8 mouse cellular contexts compared by ENCODE assay signal in genomic region chrX:101273875-101274738, GRCm38 (mm10). TPM values are rescaled to one million over a fixed set of nuclear protein-coding genes. Genes with fewer than 3 reads are reported as not detected.
A peak's percentile ranks its signal among the peaks of the same experiment; 100 is the strongest.
DNase-seq lines count a peak whose midpoint lies in the region; ATAC-seq and TF ChIP-seq lines count a peak whose summit lies in the region.

TSS of gene Med12 (plus strand) at chrX:101274030.

- H3K4me2 ChIP-seq in forebrain, embryonic 15.5 days (replicated peaks) = peak within 1 kb of the TSS; percentile 50

- peak within 1 kb of the TSS; percentile 53 for H3K27ac ChIP-seq in forebrain, embryonic 15.5 days (replicated peaks)

- no peak for TF ChIP-seq CTCF in lung, adult 2 months (IDR thresholded peaks at IDR 0.05; ENCODE audit: insufficient read depth, low read length)

- intact Hi-C loops in heart, postnatal 25 days (cut with DNase I) = loop anchor here (2.0 to 10.0 kb wide), 3 partner anchors 19 to 141 kb away; partner anchors contain the start of genes Foxo4 and Snx12

- peak within 1 kb of the TSS; percentile 74 for H3K9ac ChIP-seq in forebrain, embryonic 15.5 days (replicated peaks)

- DNase-seq in ES-CJ7 (ENCODE audit: low read depth, low spot score) = peak; percentile 85
- DNase-seq in cerebellum, adult 11 months = peak; percentile 88
- peak; percentile 87 for DNase-seq in heart, postnatal 25 days (ENCODE audit: low spot score)
- DNase-seq in layer of hippocampus, adult 18-20 months (ENCODE audit: low spot score in 2 of 2) = peak; percentile 73 to 83
- DNase-seq in lung, adult 2 months = peak; percentile 79
- DNase-seq in thymus, adult 18-20 months = peak; percentile 74 to 83

- TF ChIP-seq POLR2A in lung, adult 2 months (IDR thresholded peaks at IDR 0.05; ENCODE audit: borderline replicate concordance, extremely low read depth, low read depth, low read length) = 0 out of 2 replicates have a peak, but pooled peaks have one; percentile 9

- peaks cover 15% of the 10 kb centered on the region for H3K36me3 ChIP-seq in forebrain, embryonic 15.5 days

- peak within 1 kb of the TSS; percentile 57 for H3K4me3 ChIP-seq in forebrain, embryonic 15.5 days
- peak within 1 kb of the TSS; percentile 67 for H3K4me3 ChIP-seq in lung, adult 2 months (replicated peaks; ENCODE audit: extremely low read depth, low read depth, low read length)

- H3K4me1 ChIP-seq in forebrain, embryonic 15.5 days = peaks cover 11% of the 10 kb centered on the region
- H3K4me1 ChIP-seq in lung, adult 2 months (ENCODE audit: control insufficient read depth, insufficient read depth, low read length) = no peaks in the 10 kb centered on the region

- no peaks in the 10 kb centered on the region for H3K27me3 ChIP-seq in forebrain, embryonic 15.5 days

- 28% methylated on average over 54 of the region's 54 CpGs for WGBS in forebrain, embryonic 15.5 days
- 23% methylated on average over 53 of the region's 54 CpGs for WGBS in lung, adult 2 months

- no peaks in the 10 kb centered on the region for H3K9me3 ChIP-seq in forebrain, embryonic 15.5 days

- peak; percentile 98 for ATAC-seq in forebrain, embryonic 15.5 days (replicated peaks)
- peak; percentile 98 for ATAC-seq in neutrophil, adult 5-6 weeks (ENCODE audit: extremely low read depth, insufficient number of reproducible peaks, low FRiP score, poor library complexity, severe bottlenecking)

RNA-seq across cellular contexts. Expression of gene Med12, which starts in this region (rescaled TPM):
- 21.6 and 28.6 TPM in 2 replicates for polyA plus RNA-seq in forebrain, embryonic 15.5 days (2015; fragmentation: Nextera tagmentation; extraction: Ambion mirVana)
- 10 to 100 TPM; 20.1 to 22.6 TPM for total RNA-seq in heart, postnatal 25 days (2021)
- total RNA-seq in layer of hippocampus, adult 18-20 months (2021) = 10 to 100 TPM; 21.6 to 27.6 TPM
- 109 and 128 TPM in 2 replicates for polyA plus RNA-seq in lung, adult 2 months (2012; rRNA removed)
- 91.4 and 117 TPM in 2 replicates for total RNA-seq in neutrophil, adult 5-6 weeks (2017)

Comparison
In these comparisons a context has a peak if more than half of its experiments do, and no peak if none do; other contexts are left out.
1. Peak in every context shown above with its lines: DNase-seq, ATAC-seq, H3K4me3 ChIP-seq and H3K27ac ChIP-seq.